Mouse (Mus musculus): ENCODE measurements around the gene Pik3cb.

DNA sequence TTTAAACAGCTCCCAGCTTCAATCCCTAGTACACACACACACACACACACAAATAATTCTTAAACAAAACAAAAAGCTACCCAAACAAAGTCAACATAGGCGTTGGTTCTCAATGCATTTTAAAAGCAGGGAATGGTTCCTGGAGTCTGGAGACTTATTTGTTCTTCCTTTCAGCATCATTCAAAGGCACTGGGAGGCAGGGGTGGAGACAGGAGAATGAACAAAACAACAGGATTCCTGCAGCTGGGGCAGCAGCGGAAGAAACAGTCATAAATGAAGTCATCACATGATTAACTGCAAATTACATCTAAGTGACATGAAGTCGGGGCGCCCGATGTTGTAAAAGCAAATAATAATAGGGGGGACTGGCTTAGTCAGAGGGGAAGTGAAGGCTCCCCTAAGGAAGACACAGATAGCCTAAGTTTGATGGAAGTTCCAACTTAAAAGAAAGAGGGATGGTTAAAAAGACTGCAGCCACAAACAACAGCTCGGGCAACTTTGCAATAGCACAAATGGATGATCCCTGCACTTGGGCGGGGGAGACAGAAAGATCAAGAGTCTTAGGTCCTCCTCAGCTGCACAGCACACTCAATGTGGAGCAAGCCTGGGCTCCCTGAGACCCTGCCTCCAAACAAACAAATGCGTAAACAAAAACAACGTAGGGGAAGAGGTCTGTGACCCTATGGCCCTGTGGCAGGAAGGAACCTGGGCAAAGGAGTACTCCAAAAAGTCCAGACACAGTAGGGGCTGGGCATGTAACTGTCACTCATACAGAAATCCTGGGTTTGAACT, 12.5 kb upstream of the Pik3cb start:
- TF ChIP-seq CTCF (IDR thresholded peaks at IDR 0.05; ENCODE audit: low read depth) (no peak), EP300 (IDR thresholded peaks at IDR 0.05; ENCODE audit: low read depth) (no peak)
